Mouse (Mus musculus) liver, adult 10 weeks (tissue): ENCODE results near the gene Glipr1l1. TPM values are rescaled to one million over a fixed set of nuclear protein-coding genes. Genes with fewer than 3 reads are reported as not detected.

Source experiments
- polyA plus RNA-seq: library from polyadenylated mRNA; stranded (reverse); fragments of 350-450 nt; fragmentation: Illumina TruSeq; extraction: RNeasy Lipid Tissue Mini Kit (QIAGEN cat#74804); gene quantifications from one replicate; pipeline ENCODE4 v1.2.3, GENCODE M21; 2014; ENCODE audit warnings: low read depth, low replicate concordance

Glipr1l1 gene
- polyA plus RNA-seq, result not detected

DNA sequence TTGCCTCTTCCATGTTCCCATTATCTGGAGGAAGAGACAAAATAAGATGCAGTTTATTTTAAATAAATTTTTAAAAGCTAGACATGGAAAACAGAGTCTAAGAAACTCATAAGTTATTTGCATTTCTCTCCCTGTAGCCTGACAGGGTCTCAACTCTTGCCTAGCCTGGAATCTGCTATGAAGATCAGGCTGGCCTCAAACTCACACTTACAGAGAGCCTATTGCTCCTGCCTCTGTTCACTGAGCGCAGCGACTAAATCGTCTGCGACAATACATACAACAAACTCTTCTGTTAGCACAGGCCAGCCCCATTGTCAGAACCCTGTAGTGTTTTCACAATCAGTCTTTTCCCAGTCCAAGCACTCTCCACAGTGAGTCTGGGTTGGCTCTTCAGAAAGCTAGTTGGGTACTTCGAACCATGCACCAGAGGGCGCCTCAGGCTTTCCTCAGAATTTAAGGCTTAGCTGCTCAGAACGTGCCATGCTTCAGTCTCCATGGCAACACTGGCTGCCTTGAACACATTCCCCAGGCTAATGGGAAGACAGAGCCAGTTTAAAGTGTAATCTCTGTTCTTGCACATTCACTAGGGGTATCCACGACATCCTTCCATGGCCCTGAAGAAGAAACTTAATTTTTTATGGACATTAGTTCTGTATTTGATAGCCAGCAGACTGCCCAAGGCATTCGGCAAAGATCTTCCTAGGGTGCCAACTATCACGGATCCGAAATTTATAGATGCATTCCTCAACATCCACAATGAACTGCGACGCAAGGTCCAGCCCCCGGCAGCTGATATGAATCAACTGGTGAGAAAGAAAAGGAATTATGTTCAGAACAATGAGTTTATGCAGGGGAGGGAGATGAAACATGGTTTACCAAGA, at the start of gene Glipr1l1:
Gene Glipr1l1, plus strand, starts transcription at position 488 of the 881 bp plus-strand sequence.

DNA sequence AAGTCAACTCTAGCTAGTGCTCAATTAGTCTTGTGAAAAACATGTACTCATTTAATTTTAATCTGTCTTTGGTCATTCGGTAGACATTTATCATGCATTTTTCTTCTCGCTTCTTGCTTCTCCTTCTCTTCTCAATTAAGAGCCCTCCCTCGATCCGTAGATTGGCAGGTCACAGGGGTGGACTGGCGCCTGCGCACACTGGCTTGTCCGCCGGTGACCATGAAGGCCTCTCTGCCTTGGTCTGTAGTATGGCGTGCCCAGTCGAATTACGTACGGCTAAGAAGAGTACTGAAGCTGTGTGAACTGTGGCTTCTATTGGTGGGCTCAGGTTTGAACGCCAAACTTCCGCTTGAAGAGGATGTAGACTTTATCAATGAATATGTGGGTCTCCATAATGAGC, 23.2 kb downstream of the Glipr1l1 start, which contains the start of gene Glipr1l2:
Gene Glipr1l2, plus strand, starts transcription at position 198 of the 400 bp plus-strand sequence.

Other genes starting within 250 kb of the Glipr1l1 start
- gene Krr1, start 87.5 kb upstream of the Glipr1l1 start, polyA plus RNA-seq, result 20.8 TPM
- gene Glipr1, start 57.6 kb upstream of the Glipr1l1 start, polyA plus RNA-seq, result 2.4 TPM
- not detected for gene Glipr1l2, start 23.2 kb downstream of the Glipr1l1 start, polyA plus RNA-seq
- not detected for gene Glipr1l3, start 100.1 kb downstream of the Glipr1l1 start, polyA plus RNA-seq
- not detected for gene Caps2, start 103.4 kb downstream of the Glipr1l1 start, polyA plus RNA-seq
- gene Kcnc2, start 210.9 kb downstream of the Glipr1l1 start, polyA plus RNA-seq, result not detected